Mouse (Mus musculus) stomach, postnatal 0 days (tissue): ENCODE measurements around the gene Fam57a.

ENCODE experiments used
- CTCF ChIP-seq: IDR thresholded peaks from 2 replicates; pipeline ENCODE4 v1.5.1; 2016; ENCODE audit warnings: antibody characterized with exemption, low read depth, mild to moderate bottlenecking, moderate library complexity
- EP300 ChIP-seq: optimal IDR thresholded peaks from 2 replicates; pipeline ENCODE3; 2016; ENCODE audit warnings: antibody characterized with exemption

GRCm38 (mm10) chr11:76253918-76254264 lies 74.4 kb downstream of the Fam57a start:
- TF ChIP-seq CTCF (no peak), EP300 (no peak)
